Mouse (Mus musculus) left cerebral cortex, adult 8-10 months (tissue): Measurements from ENCODE around the gene Pnrc2. TPM values are rescaled to one million over a fixed set of nuclear protein-coding genes. Genes with fewer than 3 reads are reported as not detected.

ENCODE experiments used
- DNase-seq, 2 experiments: peaks; one replicate each; pipeline ENCODE4 v3.0.0; 2022; ENCODE audit warnings: low spot score in 2 of 2
- total RNA-seq, 4 experiments: library from RNA; stranded (reverse); gene quantifications; 2 replicates each; pipeline ENCODE4 v1.2.4; 2022

Gene Pnrc2
- total RNA-seq, 4 experiments from 2014 or later: 39.6 to 49.8 (median 44.9) TPM

DNA sequence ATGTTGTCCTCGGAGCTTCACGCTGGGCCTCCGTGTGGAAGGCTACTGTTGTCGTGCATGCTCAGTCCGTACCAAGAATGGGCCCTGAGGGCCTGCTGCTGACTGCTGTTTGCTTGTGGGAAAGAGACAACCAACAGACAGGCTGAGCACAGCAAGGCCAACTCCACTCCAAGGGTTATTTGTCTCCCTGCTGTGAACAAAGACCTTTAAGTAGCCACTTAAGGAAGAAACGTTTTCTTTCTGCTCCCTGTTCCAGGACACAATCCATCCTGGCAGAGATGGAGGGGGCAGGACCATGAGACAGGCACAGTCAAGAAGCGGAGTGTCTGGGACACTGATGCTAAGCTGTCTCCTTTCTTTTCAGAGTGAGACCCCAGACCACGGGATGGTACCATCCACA is 49.4 kb downstream of the Pnrc2 start:
- no peak for DNase-seq

GRCm38 (mm10) chr4:135823298-135823697 is 50.4 kb downstream of the Pnrc2 start:
- no peak for DNase-seq

GRCm38 (mm10) chr4:135821772-135822171 is 51.9 kb downstream of the Pnrc2 start:
- DNase-seq: no peak

Other genes with a start within 250 kb of the Pnrc2 start
- gene Ifnlr1, start 187.6 kb downstream of the Pnrc2 start, total RNA-seq: under 1 TPM; 0.27 to 0.37 (median 0.32) TPM
- under 1 TPM in 1 of 4 experiments, not detected in 3; 0.14 TPM for gene Il22ra1, start 145.7 kb downstream of the Pnrc2 start, total RNA-seq
- 1 to 10 TPM in 3 of 4 experiments, under 1 TPM in 1; 0.98 to 1.7 (median 1.1) TPM for gene Myom3, start 114.1 kb downstream of the Pnrc2 start, total RNA-seq
- 10 to 100 TPM; 60.1 to 69.5 (median 63.3) TPM for gene Srsf10, start 18.1 kb downstream of the Pnrc2 start, total RNA-seq
- gene Cnr2, start 21.5 kb upstream of the Pnrc2 start, total RNA-seq: under 1 TPM; 0.13 to 0.74 (median 0.40) TPM
- 10 to 100 TPM; 33.5 to 54.6 (median 51.0) TPM for gene Fuca1, start 46.9 kb upstream of the Pnrc2 start, total RNA-seq
- 10 to 100 TPM; 35.7 to 39.3 (median 37.6) TPM for gene Hmgcl, start 72.6 kb upstream of the Pnrc2 start, total RNA-seq
- 10 to 100 TPM; 21.7 to 26.5 (median 23.4) TPM for gene Gale, start 89.9 kb upstream of the Pnrc2 start, total RNA-seq
- gene Lypla2, start 98.8 kb upstream of the Pnrc2 start, total RNA-seq: 10 to 100 TPM; 77.5 to 92.7 (median 82.3) TPM
- gene Pithd1, start 113.4 kb upstream of the Pnrc2 start, total RNA-seq: 10 to 100 TPM; 82.0 to 99.8 (median 91.3) TPM
- 10 to 100 TPM; 28.3 to 29.0 (median 28.6) TPM for gene Eloa, start 147.9 kb upstream of the Pnrc2 start, total RNA-seq
- 100 to 1,000 TPM; 194 to 341 (median 271) TPM for gene Rpl11, start 179.6 kb upstream of the Pnrc2 start, total RNA-seq